Mouse (Mus musculus) layer of hippocampus, adult 2 months (tissue): ENCODE measurements around the gene Gm20736. TPM values are rescaled to one million over a fixed set of nuclear protein-coding genes. Genes with fewer than 3 reads are reported as not detected.
"Not testable (repeated sequence)": the region's sequence is repeated elsewhere in the genome, so short reads cannot be mapped to it uniquely, and the experiment has no call there.

Experiments used
- DNase-seq, 2 experiments: peaks; one replicate each; pipeline ENCODE4 v3.0.0; 2022; ENCODE audit warnings: low spot score in 2 of 2
- H3K27ac ChIP-seq: fragments of 200-600 bp; 2 replicates; pipeline ENCODE4 v1.8.1; 2022
- H3K4me3 ChIP-seq: fragments of 200-600 bp; 2 replicates; pipeline ENCODE4 v1.8.1; 2022; ENCODE audit warnings: mild to moderate bottlenecking
- long read RNA-seq, 2 experiments: library from polyadenylated mRNA; stranded (forward); transcript quantifications; one replicate each; pipeline ENCODE4 v2.0.0; 2021; ENCODE audit warnings: borderline mapping rate in 2 of 2
- total RNA-seq, 2 experiments: library from RNA; stranded (reverse); gene quantifications; 2 replicates each; pipeline ENCODE4 v1.2.3; 2021

Gene Gm20736
- not detected for total RNA-seq
- long read RNA-seq, experiment 1: 0 reads
- long read RNA-seq, experiment 2: 0 reads

DNA sequence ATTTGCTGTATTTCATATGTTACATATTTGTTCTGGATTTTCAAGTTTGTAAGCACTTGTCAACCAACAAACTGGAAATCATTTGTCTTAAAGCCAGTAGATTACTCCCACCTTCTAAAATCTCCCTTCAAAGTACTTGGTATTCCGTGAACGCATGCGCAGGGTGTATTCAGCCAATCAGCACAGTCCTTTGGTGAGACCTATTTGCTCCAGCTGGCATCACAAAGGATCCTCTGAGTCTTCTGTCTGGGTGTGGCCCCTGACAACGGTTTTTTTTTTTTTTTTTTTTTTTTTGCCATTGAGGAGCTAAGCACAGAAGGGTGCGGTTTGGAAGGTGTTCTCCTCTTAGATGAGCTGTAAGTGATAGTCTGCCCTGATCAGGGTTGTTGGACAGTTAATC lies at the start of gene Gm20736:
Gene Gm20736, plus strand, starts transcription at position 301 of the 400 bp plus-strand sequence.
- not testable (repeated sequence) for H3K4me3 ChIP-seq, DNase-seq, H3K27ac ChIP-seq

Other genes starting within 250 kb of the Gm20736 start
- gene Gm20924, start 170.2 kb upstream of the Gm20736 start, total RNA-seq: not detected